Mouse (Mus musculus) lung, postnatal 0 days (tissue): Measurements from ENCODE around the gene Cyp2d11.
"Not testable (repeated sequence)": the region's sequence is repeated elsewhere in the genome, so short reads cannot be mapped to it uniquely, and the experiment has no call there.

ENCODE experiments used
- CTCF ChIP-seq: IDR thresholded peaks from 2 replicates; pipeline ENCODE4 v1.5.1; 2016; ENCODE audit warnings: antibody characterized with exemption, mild to moderate bottlenecking
- EP300 ChIP-seq: IDR thresholded peaks from 2 replicates; pipeline ENCODE4 v1.6.1; 2016; ENCODE audit warnings: antibody characterized with exemption, mild to moderate bottlenecking, control low read depth

GRCm38 (mm10) chr15:82393922-82394321 is at the start of gene Cyp2d11:
- not testable (repeated sequence) for TF ChIP-seq CTCF, EP300
